Mouse (Mus musculus) E14TG2a.4 (cell line): ENCODE results near the gene Mical3.

ENCODE experiments used
- CTCF ChIP-seq: conservative IDR thresholded peaks from 2 replicates; pipeline ENCODE4 v1.5.1; 2014; ENCODE audit warnings: low read length
- NANOG ChIP-seq: IDR thresholded peaks from 2 replicates; pipeline ENCODE4 v1.6.1; 2014; ENCODE audit warnings: borderline replicate concordance, low read length, mixed read lengths
- POU5F1 ChIP-seq: IDR thresholded peaks from 2 replicates; pipeline ENCODE4 v1.6.1; 2014; ENCODE audit warnings: low read length, borderline replicate concordance

DNA sequence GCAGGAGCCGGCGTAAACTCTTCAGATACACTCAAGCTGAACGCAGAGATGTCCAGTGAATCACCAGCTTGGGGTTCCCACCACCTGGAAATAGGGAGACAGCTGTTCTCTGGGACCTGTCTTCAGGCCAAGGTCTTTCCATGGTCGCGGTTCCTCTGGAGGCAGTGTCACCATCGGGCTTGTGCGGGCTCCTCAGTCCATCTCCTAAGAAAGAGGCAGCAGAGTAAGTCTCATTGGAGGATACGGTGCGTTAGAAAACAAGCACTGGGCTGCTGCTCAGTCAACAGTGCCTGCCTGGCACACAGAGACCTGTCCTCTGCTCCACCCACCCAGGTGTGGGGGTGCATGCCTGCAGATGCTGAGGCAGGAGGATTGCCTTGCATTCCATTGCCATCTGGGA, 236.7 kb downstream of the Mical3 start:
- TF ChIP-seq CTCF = no peak
- no peak for TF ChIP-seq POU5F1
- TF ChIP-seq NANOG = no peak
